Mouse (Mus musculus) Muller cell, postnatal 12 days (primary cell): ENCODE results near the gene Rnf224.

ENCODE experiments used
- DNase-seq: peaks from one replicate; pipeline ENCODE4 v3.0.0-alpha.2; 2015; ENCODE audit errors: inconsistent ontology term

Rnf224 gene

DNA sequence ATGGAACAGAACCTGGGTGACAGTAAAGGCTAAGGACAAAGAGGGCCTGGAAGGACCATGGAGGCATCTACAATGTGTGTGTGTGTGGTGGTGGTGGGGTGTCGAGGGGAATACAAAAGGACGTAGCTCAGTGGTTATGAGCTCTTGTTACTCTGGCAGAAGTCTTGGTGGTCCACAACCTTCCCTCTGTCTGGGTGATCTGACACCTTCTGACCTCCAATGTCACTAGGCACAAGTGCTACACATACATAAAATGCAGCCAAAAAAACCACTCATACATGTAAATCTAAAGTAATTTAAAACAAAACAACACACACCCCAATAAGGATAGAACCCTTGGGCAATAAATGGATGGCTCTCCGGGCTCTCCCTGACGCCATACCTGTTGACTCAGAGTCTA, 9.2 kb downstream of the Rnf224 start:
- DNase-seq = no peak

GRCm38 (mm10) chr2:25226864-25227263, 9.7 kb downstream of the Rnf224 start:
- peak; percentile 24 for DNase-seq

DNA sequence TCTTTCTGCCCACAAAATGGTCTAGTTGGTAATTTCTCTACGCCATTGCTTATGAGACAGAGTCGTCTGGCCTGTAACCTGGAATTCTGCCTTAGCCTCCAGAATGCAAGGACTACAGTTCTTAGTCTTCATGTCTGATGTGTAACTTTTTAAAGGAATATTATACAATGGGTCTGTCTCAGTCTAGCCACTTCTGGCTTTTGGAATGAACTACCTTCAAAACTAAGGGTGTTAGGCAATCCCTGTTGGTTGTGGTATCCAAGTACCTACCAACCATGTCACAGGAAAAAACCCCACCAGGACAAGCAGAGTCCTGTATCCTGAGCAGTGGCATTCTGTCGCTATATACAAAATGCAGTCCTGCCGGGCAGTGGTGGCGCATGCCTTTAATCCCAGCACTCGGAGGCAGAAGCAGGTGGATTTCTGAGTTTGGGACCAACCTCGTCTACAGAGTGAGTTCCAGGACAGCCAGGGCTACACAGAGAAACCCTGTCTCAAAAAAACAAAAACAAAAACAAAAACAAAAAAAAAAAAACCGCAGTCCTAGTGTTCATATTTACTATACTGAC, 10.7 kb downstream of the Rnf224 start:
- no peak for DNase-seq

- peak; percentile 99 for DNase-seq
Measured at GRCm38 (mm10) chr2:25224766-25225752, 11.5 kb downstream of the Rnf224 start.

DNA sequence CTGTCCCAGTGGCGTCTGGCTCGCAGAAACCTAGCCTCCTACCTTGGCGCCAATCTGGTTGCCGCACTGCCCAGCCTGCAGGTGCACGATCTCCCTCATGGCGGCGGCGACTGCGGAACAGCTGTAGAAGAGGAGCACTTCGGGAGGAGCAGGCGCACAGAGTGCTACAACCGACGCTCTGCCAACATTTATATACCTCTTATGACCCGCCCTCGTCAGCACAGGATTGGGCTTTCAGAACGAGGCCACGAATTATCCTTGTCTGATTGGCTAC, 12.2 kb downstream of the Rnf224 start, which contains the start of gene Tubb4b:
TSS of gene Tubb4b (minus strand) at position 211 of the 274 bp plus-strand sequence.
- no peak for DNase-seq

DNA sequence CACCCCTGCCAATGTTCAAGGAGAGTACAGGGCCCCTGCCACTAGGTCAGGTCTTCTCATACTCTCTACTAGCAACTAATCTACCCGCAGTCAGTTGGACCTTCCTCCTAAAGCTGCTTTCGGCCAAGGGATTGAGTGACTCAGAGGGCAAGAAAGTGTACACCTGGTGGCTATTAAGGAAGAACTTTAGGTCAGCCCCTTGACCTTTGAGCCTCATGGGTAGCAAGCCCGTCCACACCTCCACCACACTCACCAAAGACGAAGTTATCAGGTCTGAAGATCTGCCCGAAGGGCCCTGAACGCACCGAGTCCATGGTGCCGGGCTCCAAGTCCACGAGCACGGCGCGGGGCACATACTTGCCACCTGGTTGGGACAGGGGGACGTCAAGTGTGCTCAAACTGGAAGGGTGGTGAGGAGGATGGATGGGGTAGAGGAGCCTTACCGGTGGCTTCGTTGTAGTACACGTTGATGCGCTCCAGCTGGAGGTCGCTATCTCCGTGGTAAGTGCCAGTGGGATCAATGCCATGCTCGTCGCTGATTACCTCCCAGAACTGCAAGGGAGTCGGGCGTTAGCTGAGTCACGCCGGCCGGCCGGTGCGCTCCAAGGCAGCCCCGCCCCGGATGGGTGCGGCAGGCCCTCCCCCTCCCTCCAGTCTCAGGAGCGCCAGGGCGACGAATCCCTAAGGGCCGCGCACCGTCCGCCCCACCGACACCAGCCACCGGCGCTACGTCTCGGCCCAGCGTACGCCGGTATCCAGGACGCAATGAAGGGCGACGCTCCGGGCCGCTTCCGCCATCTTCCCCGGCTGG, 12.7 kb downstream of the Rnf224 start:
- DNase-seq = peak; percentile 88

DNA sequence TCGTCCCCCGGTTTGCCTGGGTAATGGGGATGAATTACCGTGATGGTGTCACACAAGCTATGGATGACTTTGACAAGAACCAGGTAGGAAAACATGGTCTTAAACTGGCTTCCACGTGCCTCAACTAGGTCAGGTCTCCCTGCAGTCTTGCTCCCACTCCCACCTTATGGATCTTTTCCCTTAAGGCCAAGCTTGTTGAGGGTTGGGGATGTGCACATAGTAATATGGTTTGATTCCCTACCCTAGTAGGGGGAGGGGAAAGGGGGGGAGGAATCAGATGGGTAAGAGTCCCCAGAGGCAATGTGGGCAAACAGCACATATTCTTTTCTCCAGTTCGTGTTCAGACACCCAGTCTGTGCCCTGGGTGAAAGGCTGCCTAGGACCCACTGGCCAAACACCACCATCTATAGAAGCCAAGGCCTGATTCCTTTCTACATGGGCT, 15.2 kb downstream of the Rnf224 start:
- no peak for DNase-seq

GRCm38 (mm10) chr2:25218445-25218844, 18.1 kb downstream of the Rnf224 start, which contains the start of gene Fam166a:
Fam166a (plus strand) TSS chr2:25218745.
- no peak for DNase-seq

GRCm38 (mm10) chr2:25217666-25218065, 18.9 kb downstream of the Rnf224 start:
- DNase-seq = no peak

DNA sequence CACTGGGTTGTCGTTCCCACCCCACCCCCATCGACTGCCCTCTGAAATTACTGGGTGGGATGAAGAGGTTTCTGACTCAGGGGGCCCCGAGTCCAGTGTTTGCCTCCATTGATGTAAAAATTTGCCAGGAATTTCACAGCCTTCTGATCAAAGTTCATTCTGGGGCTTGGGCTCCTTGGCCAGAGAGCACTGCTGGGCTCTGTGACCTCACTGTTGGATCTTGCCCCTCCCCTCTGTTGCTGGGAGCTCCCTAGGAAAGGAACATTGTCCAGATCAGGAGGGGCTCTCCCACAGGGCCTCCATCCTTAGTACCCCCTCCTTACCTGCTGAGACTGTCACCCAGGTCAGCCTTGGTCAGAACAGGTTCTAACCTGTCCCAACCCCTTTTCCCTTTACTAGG, 22.1 kb downstream of the Rnf224 start, which contains the start of gene Stpg3:
TSS of gene Stpg3 (minus strand) at position 194 of the 400 bp plus-strand sequence.
- no peak for DNase-seq

GRCm38 (mm10) chr2:25213266-25213865, 23.2 kb downstream of the Rnf224 start:
- no peak for DNase-seq

- peak; percentile 96 for DNase-seq
Measured at GRCm38 (mm10) chr2:25211121-25211670, 25.4 kb downstream of the Rnf224 start, which contains the start of gene Nelfb. Nelfb (minus strand) TSS chr2:25211489.

- DNase-seq = no peak
Measured at GRCm38 (mm10) chr2:25210686-25211085, 25.9 kb downstream of the Rnf224 start.

DNA sequence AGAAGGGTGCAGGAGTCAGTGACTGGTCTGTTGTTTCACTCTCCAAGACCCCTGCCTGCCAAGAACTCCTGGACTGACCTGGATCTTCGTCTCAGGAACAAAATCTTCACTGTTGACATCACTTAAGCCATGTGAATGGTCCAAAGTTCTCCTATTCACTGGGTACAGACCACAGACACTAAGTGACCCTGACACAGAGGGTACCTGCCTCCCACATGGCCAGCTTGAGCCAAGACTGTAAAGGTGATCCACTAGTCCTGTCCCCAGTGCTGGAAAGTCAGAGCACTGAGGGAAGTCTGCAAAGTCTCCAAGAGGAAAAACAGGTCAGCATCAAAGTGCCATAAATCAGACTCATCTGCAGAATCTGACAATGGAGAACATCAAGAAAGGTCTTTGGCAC, 29.0 kb downstream of the Rnf224 start:
- DNase-seq = no peak

GRCm38 (mm10) chr2:25203631-25204214, 32.9 kb downstream of the Rnf224 start:
- DNase-seq = no peak

GRCm38 (mm10) chr2:25200631-25201030, 36.0 kb downstream of the Rnf224 start:
- DNase-seq = no peak

- no peak for DNase-seq
Measured at GRCm38 (mm10) chr2:25197946-25198345, 38.6 kb downstream of the Rnf224 start.

- no peak for DNase-seq
Measured at GRCm38 (mm10) chr2:25197191-25197590, 39.4 kb downstream of the Rnf224 start.

DNA sequence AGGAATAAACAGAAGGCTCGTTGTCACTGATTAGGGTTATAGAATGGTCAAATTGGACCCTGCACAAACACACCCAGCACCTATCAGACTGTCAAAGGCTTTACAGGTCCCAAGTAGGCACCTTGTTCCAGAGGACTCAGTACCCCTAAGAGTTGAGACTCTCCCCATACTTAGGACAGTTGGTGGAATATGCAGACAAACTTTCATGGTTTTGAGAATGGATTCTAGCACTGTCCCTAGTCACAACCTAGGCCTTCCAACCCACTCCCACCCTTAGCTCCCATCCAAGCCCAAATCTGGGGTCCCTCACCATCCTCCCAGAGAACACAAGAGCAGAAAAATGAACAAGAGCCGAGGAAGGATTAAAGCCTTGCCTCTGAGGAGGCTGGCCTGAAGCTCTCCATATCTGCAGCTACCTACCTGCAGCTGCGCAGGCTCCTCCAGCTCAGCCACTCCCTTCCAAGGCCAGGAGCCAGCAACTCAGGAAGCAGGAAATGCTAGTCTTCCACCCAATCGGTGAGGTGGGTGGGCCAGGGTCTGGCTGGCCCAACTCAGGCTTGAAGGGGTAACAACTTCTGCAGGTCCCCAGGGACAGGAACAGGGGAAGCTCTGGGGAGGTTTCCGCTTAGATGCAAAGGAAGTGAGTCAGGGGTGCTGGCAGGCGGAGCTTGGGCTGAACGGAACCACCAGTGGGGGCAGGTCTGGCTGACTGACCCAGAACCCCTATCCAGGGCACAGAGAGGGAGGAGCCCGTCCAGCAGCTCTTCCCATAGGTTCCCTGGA, 40.2 kb downstream of the Rnf224 start, which contains the start of gene Tor4a:
TSS of gene Tor4a (minus strand) at position 715 of the 783 bp plus-strand sequence.
- peak; percentile 81 for DNase-seq
